Mouse (Mus musculus) E14TG2a.4 (cell line): Measurements from ENCODE around the gene Sema3f.

ENCODE experiments used
- CTCF ChIP-seq: conservative IDR thresholded peaks from 2 replicates; pipeline ENCODE4 v1.5.1; 2014; ENCODE audit warnings: low read length
- POU5F1 ChIP-seq: IDR thresholded peaks from 2 replicates; pipeline ENCODE4 v1.6.1; 2014; ENCODE audit warnings: low read length, borderline replicate concordance

DNA sequence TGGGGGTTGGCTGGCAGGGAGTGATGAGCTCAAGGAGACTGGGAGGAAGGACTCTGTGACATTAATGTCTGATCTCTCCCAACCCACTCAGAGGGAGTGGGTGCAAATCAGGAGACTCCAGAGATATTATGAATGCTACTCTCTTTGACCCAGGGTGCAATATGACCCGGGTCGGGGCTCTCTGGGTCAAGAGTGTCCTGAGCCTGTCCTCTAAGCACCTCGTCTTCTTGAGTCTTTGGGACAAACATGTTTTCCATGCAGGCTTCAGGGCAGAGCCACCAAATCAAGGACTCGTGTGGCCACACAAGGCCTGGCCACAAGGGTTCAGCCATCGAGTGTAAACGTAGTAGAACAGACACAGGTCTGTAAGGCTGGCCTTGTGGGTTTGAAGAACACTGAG lies 52.2 kb downstream of the Sema3f start:
- TF ChIP-seq CTCF (no peak), POU5F1 (no peak)
